Mouse (Mus musculus) limb, embryonic 15.5 days (tissue): ENCODE data around the gene Rpn1. TPM values are rescaled to one million over a fixed set of nuclear protein-coding genes. Genes with fewer than 3 reads are reported as not detected.

Experiments
- ATAC-seq: fragments of 200-750 bp; cut with Nextera tagmentation; 2 replicates; pipeline ENCODE4 v1.8.0; 2017; ENCODE audit warnings: low read depth, moderate TSS enrichment; ENCODE audit not compliant: insufficient number of reproducible peaks, low FRiP score, low TSS enrichment
- H3K27ac ChIP-seq: fragments of 300-500 bp; sonication (generic); 2 replicates; pipeline ENCODE4 v1.5.1; 2015; ENCODE audit warnings: moderate library complexity, mild to moderate bottlenecking, inconsistent platforms
- H3K27me3 ChIP-seq: fragments of 300-500 bp; sonication (generic); 2 replicates; pipeline ENCODE4 v1.6.1; 2015; ENCODE audit warnings: inconsistent platforms
- H3K36me3 ChIP-seq: fragments of 300-500 bp; sonication (generic); 2 replicates; pipeline ENCODE4 v1.6.1; 2015; ENCODE audit warnings: inconsistent platforms
- H3K4me1 ChIP-seq: fragments of 300-500 bp; sonication (generic); 2 replicates; pipeline ENCODE4 v1.6.1; 2015; ENCODE audit warnings: inconsistent platforms
- H3K4me2 ChIP-seq: fragments of 300-500 bp; sonication (generic); 2 replicates; pipeline ENCODE4 v1.6.1; 2015; ENCODE audit warnings: mild to moderate bottlenecking, inconsistent platforms
- H3K4me3 ChIP-seq: fragments of 300-500 bp; sonication (generic); 2 replicates; pipeline ENCODE4 v1.5.1; 2015; ENCODE audit warnings: mild to moderate bottlenecking, inconsistent platforms
- H3K9ac ChIP-seq: fragments of 300-500 bp; sonication (generic); 2 replicates; pipeline ENCODE4 v1.6.1; 2015; ENCODE audit warnings: inconsistent platforms
- H3K9me3 ChIP-seq: fragments of 300-500 bp; sonication (generic); 2 replicates; pipeline ENCODE4 v1.6.1; 2016; ENCODE audit warnings: inconsistent platforms
- WGBS: fragments of 180-500 bp; shearing (Covaris S2); methylation state at CpG from one replicate; pipeline ENCODE4 v1.1.7; 2015; 5-methylcytosine and 5-hydroxymethylcytosine counted together
- polyA plus RNA-seq: library from polyadenylated mRNA; unstranded; fragments of >200 nt; fragmentation: Nextera tagmentation; extraction: Ambion mirVana; gene quantifications from 2 replicates; pipeline ENCODE4 v1.2.1, GENCODE M21; 2015

The Rpn1 gene
- polyA plus RNA-seq, 1 experiment from 2014 or later = 437 TPM

DNA sequence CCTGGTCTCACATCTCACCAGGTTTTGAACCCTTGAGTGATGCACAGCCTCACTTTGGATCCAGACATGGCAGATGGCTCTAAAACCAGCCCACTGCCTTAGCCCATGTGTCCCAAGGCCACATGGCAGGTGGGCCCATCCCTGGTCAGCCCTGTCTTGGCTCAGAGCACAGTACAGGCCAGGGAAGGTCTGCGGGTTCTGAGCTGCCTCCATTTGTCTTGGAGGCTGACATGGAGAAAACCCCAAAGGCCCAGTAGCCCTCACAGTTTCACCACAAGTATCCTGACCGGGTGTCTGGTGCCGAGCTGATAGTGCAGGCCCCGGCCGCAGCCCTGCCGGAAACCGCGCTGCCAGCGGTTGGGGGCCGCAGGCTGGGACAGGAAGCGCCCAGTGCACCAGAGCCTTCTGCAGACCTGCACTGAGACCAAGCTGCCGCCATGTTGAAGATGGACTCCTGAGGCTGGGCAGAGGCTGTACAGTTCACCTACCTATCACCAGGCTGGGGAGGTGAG lies 22.4 kb downstream of the Rpn1 start:
- 92% methylated on average over 12 of the region's 12 CpGs for WGBS
- H3K36me3 ChIP-seq = peaks cover 33% of the 10 kb centered on the region
- ATAC-seq = 0 out of 2 replicates have a peak, but pooled peaks have one; percentile 28
- no peaks in the 10 kb centered on the region for H3K9me3 ChIP-seq
- peak overlapping the region; percentile 46; the same call in 1 of the 2 replicates for H3K4me2 ChIP-seq
- H3K9ac ChIP-seq = no peak overlapping the region
- no peaks in the 10 kb centered on the region for H3K27me3 ChIP-seq
- H3K27ac ChIP-seq = 0 out of 2 replicates have a peak overlapping the region, but pooled peaks have one; percentile 78
- H3K4me3 ChIP-seq = no peak overlapping the region
- peaks cover 10% of the 10 kb centered on the region for H3K4me1 ChIP-seq

DNA sequence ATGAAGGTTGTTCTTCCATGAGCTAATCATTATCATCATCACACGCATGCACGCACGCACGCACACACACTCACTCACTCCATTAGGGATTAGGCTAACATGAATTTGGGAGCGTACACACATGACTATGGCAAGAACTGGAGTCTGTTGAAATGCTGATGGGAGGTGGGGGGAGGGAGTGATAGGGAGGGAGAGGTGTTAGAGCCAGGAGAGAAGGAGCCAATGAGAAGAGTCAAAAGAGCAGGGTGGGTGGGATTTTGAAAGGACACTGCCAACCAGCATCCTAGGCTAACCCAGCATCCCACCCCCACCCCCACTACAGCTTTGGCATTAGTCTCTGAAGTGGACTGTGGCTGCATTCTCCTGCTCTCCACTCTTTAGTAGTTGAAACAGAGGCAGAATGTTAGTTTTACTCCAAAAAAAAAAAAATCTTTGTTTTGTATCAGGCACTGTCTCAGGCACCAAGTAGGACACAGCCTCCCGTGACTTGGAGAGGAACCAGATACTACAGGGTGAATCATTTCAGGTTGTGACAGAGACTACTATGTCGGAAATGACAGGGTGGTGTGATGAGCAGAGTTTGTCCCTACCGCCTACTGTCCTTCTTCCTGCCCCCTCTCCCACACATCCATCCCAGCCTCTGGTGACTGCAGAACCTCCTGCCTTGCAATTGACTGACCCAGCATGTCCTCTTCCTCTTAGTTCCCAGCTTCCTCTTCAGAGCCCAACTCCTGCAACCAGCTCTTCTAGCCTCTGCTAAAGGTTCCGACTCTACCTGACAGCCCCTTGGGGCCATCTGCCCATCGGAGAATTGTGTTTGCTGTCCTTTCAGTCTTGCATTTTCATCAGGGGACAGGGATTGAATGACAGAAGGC lies 23.6 kb downstream of the Rpn1 start:
- ATAC-seq = no peak
- H3K27me3 ChIP-seq = no peaks in the 10 kb centered on the region
- H3K4me2 ChIP-seq = no peak overlapping the region
- H3K27ac ChIP-seq = no peak overlapping the region
- WGBS = 82% methylated on average over 10 of the region's 10 CpGs
- H3K4me1 ChIP-seq = peaks cover 10% of the 10 kb centered on the region
- H3K36me3 ChIP-seq = peaks cover 21% of the 10 kb centered on the region
- no peak overlapping the region for H3K4me3 ChIP-seq
- no peak overlapping the region for H3K9ac ChIP-seq
- H3K9me3 ChIP-seq = no peaks in the 10 kb centered on the region

DNA sequence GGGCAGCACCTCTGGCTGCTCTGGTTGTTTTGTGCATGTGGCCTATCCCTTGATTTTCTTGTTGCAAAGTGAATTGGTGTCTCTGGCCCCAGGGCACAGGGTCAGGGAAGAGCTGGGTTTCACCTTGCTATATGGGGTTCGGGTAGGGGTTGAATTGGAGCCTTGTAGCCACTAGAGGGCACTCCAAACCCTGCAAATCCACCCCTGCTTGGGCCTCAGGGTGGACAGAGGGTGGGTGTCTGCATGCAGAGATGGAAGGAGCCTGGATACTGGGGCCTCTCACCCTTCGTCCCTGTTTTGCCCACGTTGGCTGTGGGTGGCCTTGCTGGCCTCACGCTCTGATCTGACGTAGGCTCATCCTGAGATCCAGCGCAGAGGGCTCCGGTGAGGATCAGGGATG lies 28.9 kb downstream of the Rpn1 start:
- H3K36me3 ChIP-seq = no peaks in the 10 kb centered on the region
- H3K27ac ChIP-seq = peak overlapping the region; percentile 50; the same call in 1 of the 2 replicates
- peaks cover 29% of the 10 kb centered on the region for H3K4me1 ChIP-seq
- 37% methylated on average over 7 of the region's 7 CpGs for WGBS
- peak; percentile 53; the same call in 1 of the 2 replicates for ATAC-seq
- H3K4me2 ChIP-seq = no peak overlapping the region
- H3K9ac ChIP-seq = no peak overlapping the region
- no peaks in the 10 kb centered on the region for H3K9me3 ChIP-seq
- no peaks in the 10 kb centered on the region for H3K27me3 ChIP-seq
- no peak overlapping the region for H3K4me3 ChIP-seq

DNA sequence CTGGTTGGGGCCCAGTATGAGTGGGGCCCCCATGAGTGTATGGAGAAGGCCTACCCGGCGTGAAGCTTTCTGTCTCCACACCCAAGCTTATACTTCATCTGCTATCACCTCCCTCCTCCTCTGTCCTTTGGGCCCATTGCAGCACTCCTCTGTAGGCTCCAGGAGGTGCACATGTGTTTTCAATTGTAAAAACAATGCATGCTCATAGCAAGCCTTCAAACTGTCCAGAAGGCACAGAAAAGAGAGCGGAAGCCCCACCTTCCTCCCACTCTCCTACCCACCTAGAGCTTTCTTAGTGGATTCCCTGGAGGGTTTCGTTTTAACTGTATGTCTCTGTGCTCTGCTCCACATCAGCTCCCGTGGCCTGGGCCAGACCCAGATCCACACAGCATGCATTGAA lies 30.1 kb downstream of the Rpn1 start:
- Histone ChIP-seq H3K36me3 (no peaks in the 10 kb centered on the region), H3K27ac (peak overlapping the region; percentile 59), H3K4me3 (no peak overlapping the region), H3K27me3 (no peaks in the 10 kb centered on the region), H3K9me3 (no peaks in the 10 kb centered on the region), H3K9ac (no peak overlapping the region), H3K4me1 (peaks cover 29% of the 10 kb centered on the region), H3K4me2 (no peak overlapping the region)
- 47% methylated on average over 5 of the region's 5 CpGs for WGBS
- ATAC-seq = 0 out of 2 replicates have a peak, but pooled peaks have one; percentile 4

DNA sequence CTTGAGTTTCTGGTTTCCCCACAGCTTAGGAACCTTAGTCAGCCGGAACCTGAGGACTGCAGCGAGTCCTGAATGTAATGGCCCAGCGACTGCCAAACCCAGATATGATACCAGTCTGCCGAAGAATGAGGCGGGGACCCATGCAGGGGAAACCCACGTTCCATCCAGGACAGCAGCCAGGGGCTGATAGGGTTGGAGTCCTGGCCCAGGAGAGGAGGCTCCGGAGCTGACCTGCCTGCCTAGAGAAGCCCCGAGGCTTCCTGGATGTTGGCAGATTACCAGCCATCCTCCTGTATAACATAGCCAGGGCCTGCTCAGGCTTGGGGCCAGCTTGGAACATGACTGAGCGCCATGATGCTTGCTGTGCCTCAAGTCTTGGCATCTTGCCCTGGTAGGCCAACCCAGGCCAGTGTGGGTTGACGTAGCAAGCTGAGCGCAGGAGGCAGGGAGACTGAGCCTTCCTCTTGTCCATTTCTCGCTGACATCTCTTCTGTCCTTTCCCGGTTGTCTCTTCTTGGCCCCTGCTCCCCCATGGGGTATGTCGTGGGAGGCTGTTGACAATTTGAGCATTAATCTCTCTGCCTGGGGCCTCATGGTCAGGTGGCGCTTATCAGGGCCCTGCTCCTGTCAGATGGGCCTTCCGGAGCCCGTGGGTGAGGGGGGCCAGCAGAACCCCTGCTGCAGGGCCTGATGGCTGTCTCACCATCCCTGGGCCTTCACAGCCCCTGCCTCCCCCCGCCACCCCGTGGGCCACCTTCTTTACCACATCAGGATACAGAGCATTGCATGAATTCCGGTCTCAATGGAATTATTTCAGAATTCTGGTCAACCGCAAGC lies 32.3 kb downstream of the Rpn1 start:
- H3K4me1 ChIP-seq = peaks cover 29% of the 10 kb centered on the region
- H3K27ac ChIP-seq = no peak overlapping the region
- no peaks in the 10 kb centered on the region for H3K9me3 ChIP-seq
- no peak overlapping the region for H3K9ac ChIP-seq
- no peaks in the 10 kb centered on the region for H3K36me3 ChIP-seq
- H3K27me3 ChIP-seq = no peaks in the 10 kb centered on the region
- H3K4me2 ChIP-seq = no peak overlapping the region
- WGBS = 66% methylated on average over 21 of the region's 21 CpGs
- ATAC-seq = no peak
- H3K4me3 ChIP-seq = no peak overlapping the region

DNA sequence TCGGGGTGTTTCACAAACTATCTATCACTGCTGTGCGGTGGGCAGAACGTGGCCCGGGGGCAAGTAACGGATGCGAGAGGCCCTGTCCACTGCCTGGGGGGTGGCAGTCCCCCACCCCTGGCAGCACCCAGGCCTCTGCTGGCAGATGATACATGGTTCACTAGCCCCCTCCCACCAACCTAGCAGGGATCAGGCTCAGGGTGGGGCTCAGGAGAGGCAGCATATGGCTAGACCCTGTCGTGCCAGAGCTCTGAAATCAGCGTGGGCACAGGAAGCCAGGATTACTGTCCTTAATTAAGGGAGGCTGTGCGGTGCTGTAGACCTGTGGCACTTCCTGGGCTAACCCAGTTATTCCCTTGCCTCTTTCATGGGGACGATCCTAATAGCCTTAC lies 32.9 kb downstream of the Rpn1 start:
- Histone ChIP-seq H3K4me1 (peaks cover 29% of the 10 kb centered on the region), H3K9ac (no peak overlapping the region), H3K36me3 (no peaks in the 10 kb centered on the region), H3K27me3 (no peaks in the 10 kb centered on the region), H3K27ac (no peak overlapping the region), H3K4me3 (no peak overlapping the region), H3K9me3 (no peaks in the 10 kb centered on the region), H3K4me2 (no peak overlapping the region)
- WGBS = 71% methylated on average over 10 of the region's 10 CpGs
- no peak for ATAC-seq

DNA sequence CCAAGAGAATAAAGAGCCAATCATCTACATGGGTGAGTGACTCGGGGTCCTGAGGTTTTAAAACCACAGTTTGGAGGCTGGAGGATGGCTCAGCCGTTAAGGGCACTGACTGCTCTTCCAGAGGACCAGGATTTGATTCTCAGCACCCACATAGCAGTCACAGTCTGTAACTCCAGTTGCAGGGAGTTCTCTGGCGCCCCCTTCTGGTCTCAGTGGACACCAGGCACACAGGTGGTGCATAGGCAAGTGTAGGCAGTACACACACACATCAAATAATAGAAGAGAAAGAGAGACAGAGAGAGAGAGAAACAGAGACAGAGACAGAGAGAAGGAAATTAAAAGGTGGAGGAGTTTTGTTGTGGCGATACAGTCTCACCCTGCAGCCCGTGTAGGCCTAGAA lies 35.0 kb downstream of the Rpn1 start:
- H3K4me2 ChIP-seq = no peak overlapping the region
- no peaks in the 10 kb centered on the region for H3K27me3 ChIP-seq
- ATAC-seq = no peak
- no peak overlapping the region for H3K9ac ChIP-seq
- H3K4me3 ChIP-seq = no peak overlapping the region
- 74% methylated on average over 5 of the region's 5 CpGs for WGBS
- no peaks in the 10 kb centered on the region for H3K36me3 ChIP-seq
- no peak overlapping the region for H3K27ac ChIP-seq
- no peaks in the 10 kb centered on the region for H3K9me3 ChIP-seq
- H3K4me1 ChIP-seq = peaks cover 26% of the 10 kb centered on the region

DNA sequence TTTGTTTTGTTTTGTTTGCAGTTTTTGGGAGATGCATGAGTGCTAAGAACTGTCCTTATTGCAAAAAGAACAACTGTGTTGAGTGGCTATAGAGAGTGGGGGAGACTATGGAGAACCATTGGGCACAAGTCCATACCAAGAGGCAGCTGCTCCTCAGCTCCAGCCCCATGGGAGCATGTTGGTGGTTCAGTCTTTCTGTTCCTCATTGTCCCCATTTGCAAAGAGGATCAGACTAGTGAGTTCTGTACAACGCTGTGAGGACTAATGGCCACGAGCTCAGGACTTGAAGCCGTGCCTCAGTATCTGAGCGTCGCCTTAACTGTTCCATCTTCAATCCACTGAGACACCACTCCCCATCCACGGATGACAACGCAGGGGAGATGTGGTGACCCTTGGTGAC lies 36.5 kb downstream of the Rpn1 start:
- no peaks in the 10 kb centered on the region for H3K36me3 ChIP-seq
- no peak overlapping the region for H3K4me2 ChIP-seq
- ATAC-seq = no peak
- H3K4me1 ChIP-seq = peaks cover 27% of the 10 kb centered on the region
- H3K4me3 ChIP-seq = no peak overlapping the region
- 85% methylated on average over 7 of the region's 7 CpGs for WGBS
- H3K27ac ChIP-seq = no peak overlapping the region
- no peaks in the 10 kb centered on the region for H3K27me3 ChIP-seq
- no peaks in the 10 kb centered on the region for H3K9me3 ChIP-seq
- no peak overlapping the region for H3K9ac ChIP-seq

DNA sequence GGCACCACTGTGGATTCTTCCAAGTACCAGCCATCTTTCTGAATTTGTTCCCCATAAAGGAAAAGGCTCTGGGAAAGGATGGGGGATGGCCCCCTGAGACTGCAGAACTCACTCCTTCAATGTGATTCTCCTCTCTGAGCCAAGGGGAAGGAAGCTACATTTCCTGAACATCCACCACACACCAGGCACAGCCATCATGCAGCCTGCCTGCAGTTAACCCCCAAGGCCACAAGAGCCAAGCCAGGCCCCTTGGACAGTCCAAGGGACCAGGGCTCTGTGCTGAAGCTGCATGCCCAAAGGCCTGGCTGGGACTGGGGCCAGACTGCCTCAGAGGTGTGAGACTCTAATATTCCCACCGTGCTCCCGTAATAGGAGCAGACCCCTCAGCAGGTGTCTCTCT lies 37.5 kb downstream of the Rpn1 start:
- ATAC-seq = no peak
- 80% methylated on average over 2 of the region's 2 CpGs for WGBS
- H3K36me3 ChIP-seq = no peaks in the 10 kb centered on the region
- H3K4me2 ChIP-seq = no peak overlapping the region
- H3K9me3 ChIP-seq = no peaks in the 10 kb centered on the region
- peaks cover 21% of the 10 kb centered on the region for H3K4me1 ChIP-seq
- H3K27ac ChIP-seq = no peak overlapping the region
- no peak overlapping the region for H3K4me3 ChIP-seq
- H3K9ac ChIP-seq = no peak overlapping the region
- H3K27me3 ChIP-seq = no peaks in the 10 kb centered on the region

DNA sequence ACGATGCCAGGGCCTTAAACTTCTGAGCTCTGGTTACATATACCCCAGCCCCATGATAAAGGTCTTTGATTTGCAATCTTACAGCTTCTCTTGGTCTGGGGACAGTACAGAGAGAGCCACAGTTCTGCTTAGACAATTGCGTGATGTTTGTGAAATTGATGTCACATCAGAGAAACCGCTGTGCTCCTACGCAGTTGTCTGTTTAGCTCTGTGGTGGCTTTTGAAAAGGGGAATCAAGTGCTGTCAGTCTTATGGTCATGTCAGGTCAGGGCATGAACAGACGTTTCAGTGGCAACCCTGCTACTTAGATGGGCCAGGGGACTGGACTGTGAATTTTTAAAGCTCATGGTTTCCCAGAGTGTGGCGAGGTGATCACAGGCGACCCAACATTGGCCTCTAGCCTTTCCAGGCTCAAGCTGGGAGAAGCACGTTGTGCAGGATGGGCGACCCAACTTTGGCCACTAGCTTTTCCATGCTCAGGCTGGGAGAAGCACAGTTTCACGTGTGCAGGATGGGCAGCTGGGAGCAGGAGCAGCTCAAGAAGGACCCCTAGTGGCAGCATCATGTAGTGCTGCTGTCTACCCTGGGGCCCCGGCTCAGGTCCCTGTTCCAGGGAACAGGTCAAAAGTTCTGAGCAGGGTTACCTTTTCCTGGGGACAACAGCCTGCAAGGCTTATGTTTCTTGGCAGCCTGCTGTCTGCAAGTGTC lies 39.0 kb downstream of the Rpn1 start:
- H3K4me2 ChIP-seq = peak overlapping the region; percentile 36
- H3K36me3 ChIP-seq = no peaks in the 10 kb centered on the region
- H3K27me3 ChIP-seq = no peaks in the 10 kb centered on the region
- H3K27ac ChIP-seq = no peak overlapping the region
- peaks cover 17% of the 10 kb centered on the region for H3K4me1 ChIP-seq
- no peak for ATAC-seq
- no peak overlapping the region for H3K9ac ChIP-seq
- WGBS = 42% methylated on average over 11 of the region's 11 CpGs
- no peaks in the 10 kb centered on the region for H3K9me3 ChIP-seq
- H3K4me3 ChIP-seq = 0 out of 2 replicates have a peak overlapping the region, but pooled peaks have one; percentile 8

DNA sequence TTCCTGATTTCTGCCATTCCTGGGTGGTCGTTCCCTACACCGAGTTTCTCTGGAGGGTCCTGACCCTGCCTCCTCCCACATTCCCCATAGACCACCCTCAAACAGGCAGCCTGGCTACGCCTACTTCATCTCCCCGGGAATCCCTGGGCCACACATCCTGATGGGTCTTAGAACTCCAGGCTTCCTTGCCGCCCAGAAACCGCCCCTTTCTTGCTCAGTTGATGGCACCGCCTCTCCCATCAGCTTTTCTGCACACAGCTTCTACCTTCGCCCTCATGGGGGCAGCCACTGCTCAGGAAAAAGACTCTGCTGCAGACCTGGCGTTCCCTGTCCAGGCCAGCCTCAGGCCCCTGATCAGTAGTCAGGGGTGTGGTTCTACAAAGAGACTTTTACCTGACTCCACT lies 39.6 kb downstream of the Rpn1 start:
- Histone ChIP-seq H3K4me2 (peak overlapping the region; percentile 36), H3K4me3 (peak overlapping the region; percentile 8; the same call in 1 of the 2 replicates), H3K9me3 (no peaks in the 10 kb centered on the region), H3K9ac (no peak overlapping the region), H3K4me1 (peaks cover 17% of the 10 kb centered on the region), H3K36me3 (no peaks in the 10 kb centered on the region), H3K27ac (0 out of 2 replicates have a peak overlapping the region, but pooled peaks have one; percentile 22), H3K27me3 (no peaks in the 10 kb centered on the region)
- 2% methylated on average over 9 of the region's 9 CpGs for WGBS
- ATAC-seq = peak; percentile 74
